Mouse (Mus musculus): ENCODE results near the gene Ror1. TPM values are rescaled to one million over a fixed set of nuclear protein-coding genes. Genes with fewer than 3 reads are reported as not detected.

The Ror1 gene
- 0.12 and 0.28 TPM in 2 replicates for polyA plus RNA-seq (2012; rRNA removed)

GRCm38 (mm10) chr4:100095685-100096595 lies at the start of gene Ror1:
Gene Ror1, plus strand, starts transcription at chr4:100095791.
- Histone ChIP-seq H3K27ac (ENCODE audit: control insufficient read depth, insufficient read depth, low read depth, low read length) (peak within 1 kb of the TSS; percentile 15; the same call in 1 of the 2 replicates), H3K36me3 (ENCODE audit: control insufficient read depth, insufficient read depth, low read length) (no peaks in the 10 kb centered on the region), H3K4me3 (ENCODE audit: control insufficient read depth, low read depth, low read length) (peak within 1 kb of the TSS; percentile 86), H3K27me3 (ENCODE audit: control insufficient read depth, insufficient read depth, low read length) (no peaks in the 10 kb centered on the region), H3K4me1 (ENCODE audit: control insufficient read depth, insufficient read depth, low read length) (peaks cover 19% of the 10 kb centered on the region)
- TF ChIP-seq POLR2A (IDR thresholded peaks at IDR 0.05; ENCODE audit: control insufficient read depth, low read depth, low read length) (no peak), CTCF (IDR thresholded peaks at IDR 0.05; ENCODE audit: control insufficient read depth, insufficient read depth, insufficient replicate concordance, low read depth, low read length) (peak; percentile 61; the same call in 1 of the 2 replicates)

GRCm38 (mm10) chr4:100047066-100047465 lies 48.5 kb upstream of the Ror1 start:
- H3K4me1 ChIP-seq (ENCODE audit: control insufficient read depth, insufficient read depth, low read length) = no peaks in the 10 kb centered on the region; the same call in 1 of the 2 replicates
- no peak overlapping the region for H3K27ac ChIP-seq (ENCODE audit: control insufficient read depth, insufficient read depth, low read depth, low read length)
- no peaks in the 10 kb centered on the region for H3K27me3 ChIP-seq (ENCODE audit: control insufficient read depth, insufficient read depth, low read length)
- H3K4me3 ChIP-seq (ENCODE audit: control insufficient read depth, low read depth, low read length) = no peak overlapping the region
- H3K36me3 ChIP-seq (ENCODE audit: control insufficient read depth, insufficient read depth, low read length) = no peaks in the 10 kb centered on the region
- TF ChIP-seq POLR2A (IDR thresholded peaks at IDR 0.05; ENCODE audit: control insufficient read depth, low read depth, low read length) (no peak), CTCF (IDR thresholded peaks at IDR 0.05; ENCODE audit: control insufficient read depth, insufficient read depth, insufficient replicate concordance, low read depth, low read length) (no peak)

- Histone ChIP-seq H3K36me3 (ENCODE audit: control insufficient read depth, insufficient read depth, low read length) (no peaks in the 10 kb centered on the region), H3K27ac (ENCODE audit: control insufficient read depth, insufficient read depth, low read depth, low read length) (no peak overlapping the region), H3K4me1 (ENCODE audit: control insufficient read depth, insufficient read depth, low read length) (no peaks in the 10 kb centered on the region), H3K4me3 (ENCODE audit: control insufficient read depth, low read depth, low read length) (no peak overlapping the region), H3K27me3 (ENCODE audit: control insufficient read depth, insufficient read depth, low read length) (no peaks in the 10 kb centered on the region)
- no peak for TF ChIP-seq CTCF (IDR thresholded peaks at IDR 0.05; ENCODE audit: control insufficient read depth, insufficient read depth, insufficient replicate concordance, low read depth, low read length)
- no peak for TF ChIP-seq POLR2A (IDR thresholded peaks at IDR 0.05; ENCODE audit: control insufficient read depth, low read depth, low read length)
Observed at GRCm38 (mm10) chr4:100048351-100048950, 47.1 kb upstream of the Ror1 start.

- Histone ChIP-seq H3K4me1 (ENCODE audit: control insufficient read depth, insufficient read depth, low read length) (no peaks in the 10 kb centered on the region), H3K27me3 (ENCODE audit: control insufficient read depth, insufficient read depth, low read length) (no peaks in the 10 kb centered on the region)
Observed at GRCm38 (mm10) chr4:100051767-100052166, 43.8 kb upstream of the Ror1 start.

GRCm38 (mm10) chr4:100052258-100052657 lies 43.3 kb upstream of the Ror1 start:
- Histone ChIP-seq H3K4me1 (ENCODE audit: control insufficient read depth, insufficient read depth, low read length) (no peaks in the 10 kb centered on the region), H3K27me3 (ENCODE audit: control insufficient read depth, insufficient read depth, low read length) (no peaks in the 10 kb centered on the region)
- no peak for TF ChIP-seq CTCF (IDR thresholded peaks at IDR 0.05; ENCODE audit: control insufficient read depth, insufficient read depth, insufficient replicate concordance, low read depth, low read length)
- TF ChIP-seq POLR2A (IDR thresholded peaks at IDR 0.05; ENCODE audit: control insufficient read depth, low read depth, low read length) = no peak

More at GRCm38 (mm10) chr4:100051767-100052166, 43.8 kb upstream of the Ror1 start:
- no peak overlapping the region for H3K4me3 ChIP-seq (ENCODE audit: control insufficient read depth, low read depth, low read length)
- TF ChIP-seq CTCF (IDR thresholded peaks at IDR 0.05; ENCODE audit: control insufficient read depth, insufficient read depth, insufficient replicate concordance, low read depth, low read length) (no peak), POLR2A (IDR thresholded peaks at IDR 0.05; ENCODE audit: control insufficient read depth, low read depth, low read length) (no peak)
- no peak overlapping the region for H3K27ac ChIP-seq (ENCODE audit: control insufficient read depth, insufficient read depth, low read depth, low read length)
- H3K36me3 ChIP-seq (ENCODE audit: control insufficient read depth, insufficient read depth, low read length) = no peaks in the 10 kb centered on the region

GRCm38 (mm10) chr4:100056046-100056445 lies 39.5 kb upstream of the Ror1 start:
- no peaks in the 10 kb centered on the region for H3K36me3 ChIP-seq (ENCODE audit: control insufficient read depth, insufficient read depth, low read length)
- no peaks in the 10 kb centered on the region for H3K4me1 ChIP-seq (ENCODE audit: control insufficient read depth, insufficient read depth, low read length)
- H3K27ac ChIP-seq (ENCODE audit: control insufficient read depth, insufficient read depth, low read depth, low read length) = no peak overlapping the region
- no peaks in the 10 kb centered on the region for H3K27me3 ChIP-seq (ENCODE audit: control insufficient read depth, insufficient read depth, low read length)
- H3K4me3 ChIP-seq (ENCODE audit: control insufficient read depth, low read depth, low read length) = no peak overlapping the region
- TF ChIP-seq POLR2A (IDR thresholded peaks at IDR 0.05; ENCODE audit: control insufficient read depth, low read depth, low read length) (no peak), CTCF (IDR thresholded peaks at IDR 0.05; ENCODE audit: control insufficient read depth, insufficient read depth, insufficient replicate concordance, low read depth, low read length) (no peak)

More at GRCm38 (mm10) chr4:100052258-100052657, 43.3 kb upstream of the Ror1 start:
- Histone ChIP-seq H3K27ac (ENCODE audit: control insufficient read depth, insufficient read depth, low read depth, low read length) (no peak overlapping the region), H3K4me3 (ENCODE audit: control insufficient read depth, low read depth, low read length) (no peak overlapping the region), H3K36me3 (ENCODE audit: control insufficient read depth, insufficient read depth, low read length) (no peaks in the 10 kb centered on the region)

- no peaks in the 10 kb centered on the region for H3K27me3 ChIP-seq (ENCODE audit: control insufficient read depth, insufficient read depth, low read length)
- no peak for TF ChIP-seq POLR2A (IDR thresholded peaks at IDR 0.05; ENCODE audit: control insufficient read depth, low read depth, low read length)
- no peak for TF ChIP-seq CTCF (IDR thresholded peaks at IDR 0.05; ENCODE audit: control insufficient read depth, insufficient read depth, insufficient replicate concordance, low read depth, low read length)
- H3K27ac ChIP-seq (ENCODE audit: control insufficient read depth, insufficient read depth, low read depth, low read length) = no peak overlapping the region
- H3K36me3 ChIP-seq (ENCODE audit: control insufficient read depth, insufficient read depth, low read length) = no peaks in the 10 kb centered on the region
- peaks cover 3% of the 10 kb centered on the region for H3K4me1 ChIP-seq (ENCODE audit: control insufficient read depth, insufficient read depth, low read length)
- no peak overlapping the region for H3K4me3 ChIP-seq (ENCODE audit: control insufficient read depth, low read depth, low read length)
Observed at GRCm38 (mm10) chr4:100056446-100056845, 39.1 kb upstream of the Ror1 start.
